Mouse (Mus musculus): Measurements from ENCODE around the gene Ano6. TPM values are rescaled to one million over a fixed set of nuclear protein-coding genes. Genes with fewer than 3 reads are reported as not detected.

Ano6 gene
- polyA plus RNA-seq, 1 experiment from 2014 or later, result 7.8 TPM

DNA sequence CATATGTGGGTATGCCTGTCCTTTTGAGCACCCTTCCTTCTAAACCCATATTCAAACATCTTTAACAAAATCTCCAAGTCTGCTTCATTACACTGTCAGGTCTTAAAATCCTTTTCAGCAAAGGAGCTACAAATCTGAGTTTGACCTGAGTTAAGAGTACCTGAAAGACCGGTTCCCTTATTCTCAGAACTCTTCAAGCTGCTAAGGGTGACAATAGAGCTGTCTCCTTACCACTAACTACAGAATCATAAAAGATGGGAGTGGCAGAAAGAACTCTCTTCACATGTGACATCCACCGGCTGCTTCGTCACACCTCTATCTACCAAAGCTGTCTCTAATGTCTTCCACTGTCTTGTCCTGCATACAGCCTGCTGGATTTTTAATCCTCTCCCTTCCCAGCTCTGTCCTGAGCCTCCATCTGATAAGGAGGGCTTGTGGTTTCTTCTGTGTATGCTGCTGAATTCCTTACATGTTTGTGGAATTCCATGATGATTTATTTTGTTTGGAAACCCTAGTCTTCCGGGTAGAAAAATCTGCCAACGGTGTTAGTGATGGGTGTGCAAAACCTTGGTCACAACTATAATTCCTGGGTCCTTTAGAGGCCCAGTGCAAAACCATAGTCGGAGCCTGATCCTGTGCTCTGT is 212.4 kb downstream of the Ano6 start:
- no peaks in the 10 kb centered on the region for H3K36me3 ChIP-seq
- no peak overlapping the region for H3K27ac ChIP-seq
- no peak overlapping the region for H3K4me2 ChIP-seq
- ATAC-seq (ENCODE audit: low read depth), result no peak
- H3K4me3 ChIP-seq (replicated peaks), result no peak overlapping the region
- 39% methylated on average over 6 of the region's 6 CpGs for whole genome bisulfite sequencing (ENCODE audit: insufficient replicate concordance)
- no peaks in the 10 kb centered on the region for H3K4me1 ChIP-seq (replicated peaks)
- DNase-seq, result no peak
- no peak overlapping the region for H3K9ac ChIP-seq
- H3K9me3 ChIP-seq (replicated peaks), result no peaks in the 10 kb centered on the region
- H3K27me3 ChIP-seq, result no peaks in the 10 kb centered on the region

- ATAC-seq (ENCODE audit: low read depth), result no peak
- Histone ChIP-seq H3K4me2 (no peak overlapping the region), H3K27me3 (no peaks in the 10 kb centered on the region), H3K27ac (no peak overlapping the region), H3K4me1 (replicated peaks) (no peaks in the 10 kb centered on the region), H3K9ac (no peak overlapping the region), H3K36me3 (no peaks in the 10 kb centered on the region), H3K4me3 (replicated peaks) (no peak overlapping the region), H3K9me3 (replicated peaks) (peaks cover 6% of the 10 kb centered on the region; the same call in 1 of the 2 replicates)
- DNase-seq, result no peak
- WGBS (ENCODE audit: insufficient replicate concordance), result 70% methylated on average over 16 of the region's 16 CpGs
These were observed 221.2 kb downstream of the Ano6 start for GRCm38 (mm10) chr15:96011640-96012390.

GRCm38 (mm10) chr15:96012391-96012775 is 221.7 kb downstream of the Ano6 start:
- no peak for DNase-seq
- H3K4me1 ChIP-seq (replicated peaks), result no peaks in the 10 kb centered on the region
- H3K27me3 ChIP-seq, result no peaks in the 10 kb centered on the region
- no peak overlapping the region for H3K27ac ChIP-seq
- no peak overlapping the region for H3K9ac ChIP-seq
- H3K9me3 ChIP-seq (replicated peaks), result peaks cover 8% of the 10 kb centered on the region; the same call in 1 of the 2 replicates
- no peak overlapping the region for H3K4me2 ChIP-seq
- H3K36me3 ChIP-seq, result no peaks in the 10 kb centered on the region
- no peak for ATAC-seq (ENCODE audit: low read depth)
- H3K4me3 ChIP-seq (replicated peaks), result no peak overlapping the region
- WGBS (ENCODE audit: insufficient replicate concordance), result 66% methylated on average over 8 of the region's 8 CpGs

GRCm38 (mm10) chr15:96014501-96014900 is 223.9 kb downstream of the Ano6 start:
- Histone ChIP-seq H3K27me3 (no peaks in the 10 kb centered on the region), H3K36me3 (no peaks in the 10 kb centered on the region), H3K9me3 (replicated peaks) (peaks cover 8% of the 10 kb centered on the region; the same call in 1 of the 2 replicates), H3K4me2 (no peak overlapping the region), H3K27ac (no peak overlapping the region), H3K4me1 (replicated peaks) (no peaks in the 10 kb centered on the region), H3K9ac (no peak overlapping the region), H3K4me3 (replicated peaks) (no peak overlapping the region)
- no peak for ATAC-seq (ENCODE audit: low read depth)
- 71% methylated on average over 4 of the region's 4 CpGs for WGBS (ENCODE audit: insufficient replicate concordance)
- DNase-seq, result no peak

DNA sequence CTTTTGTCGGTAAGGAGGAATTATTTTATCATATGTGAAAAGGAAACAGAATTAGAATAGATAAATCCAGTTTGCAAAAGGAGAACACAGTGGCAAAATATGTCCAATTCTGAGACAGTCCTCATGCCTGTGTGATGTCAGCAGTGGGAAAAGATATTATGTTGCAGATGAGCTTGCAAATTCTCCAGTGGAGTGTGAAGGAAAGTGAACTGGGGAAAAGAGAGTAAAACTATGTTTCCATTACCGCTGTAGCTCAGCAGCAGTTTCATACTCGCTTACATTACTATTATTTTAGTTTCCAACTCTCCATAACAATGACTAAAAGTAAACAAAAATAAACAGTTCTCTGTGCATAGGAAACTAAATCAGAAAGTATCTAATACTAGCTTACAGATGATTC is 229.8 kb downstream of the Ano6 start:
- no peak for ATAC-seq (ENCODE audit: low read depth)
- Histone ChIP-seq H3K36me3 (no peaks in the 10 kb centered on the region), H3K4me2 (no peak overlapping the region), H3K27ac (no peak overlapping the region), H3K9ac (no peak overlapping the region), H3K27me3 (no peaks in the 10 kb centered on the region), H3K9me3 (replicated peaks) (peaks cover 8% of the 10 kb centered on the region; the same call in 1 of the 2 replicates), H3K4me1 (replicated peaks) (no peaks in the 10 kb centered on the region), H3K4me3 (replicated peaks) (no peak overlapping the region)
- WGBS (ENCODE audit: insufficient replicate concordance), result 79% methylated on average over 3 of the region's 3 CpGs
- no peak for DNase-seq

- 53% methylated on average over 10 of the region's 10 CpGs for WGBS (ENCODE audit: insufficient replicate concordance)
- no peaks in the 10 kb centered on the region for H3K4me1 ChIP-seq (replicated peaks)
These were observed 230.9 kb downstream of the Ano6 start for GRCm38 (mm10) chr15:96021506-96021905.

More at GRCm38 (mm10) chr15:96021506-96021905, 230.9 kb downstream of the Ano6 start:
- H3K4me3 ChIP-seq (replicated peaks), result no peak overlapping the region
- ATAC-seq (ENCODE audit: low read depth), result no peak
- H3K4me2 ChIP-seq, result no peak overlapping the region
- DNase-seq, result no peak
- H3K27me3 ChIP-seq, result no peaks in the 10 kb centered on the region
- no peak overlapping the region for H3K27ac ChIP-seq
- H3K9ac ChIP-seq, result no peak overlapping the region
- peaks cover 5% of the 10 kb centered on the region; the same call in 1 of the 2 replicates for H3K9me3 ChIP-seq (replicated peaks)
- H3K36me3 ChIP-seq, result no peaks in the 10 kb centered on the region

Small RNAs within 50 kb of the gene (microRNA-seq; reads per million reads assigned to microRNA genes)
- not detected for gene Gm25070

Other genes starting within 250 kb of the Ano6 start
- gene Dbx2, start 134.9 kb upstream of the Ano6 start, polyA plus RNA-seq (2015; fragmentation: Nextera tagmentation; extraction: Ambion mirVana), result not detected in 2 replicates

Data from liver, embryonic 13.5 days (tissue).